Mouse (Mus musculus) heart, embryonic 14.5 days (tissue): ENCODE results near the gene Atxn7l3. TPM values are rescaled to one million over a fixed set of nuclear protein-coding genes. Genes with fewer than 3 reads are reported as not detected.

Experiments used
- ATAC-seq: fragments of 200-750 bp; cut with Nextera tagmentation; 2 replicates; pipeline ENCODE4 v1.8.0; 2017; ENCODE audit warnings: low read depth, moderate TSS enrichment; ENCODE audit not compliant: insufficient number of reproducible peaks, insufficient read depth, low FRiP score
- H3K27ac ChIP-seq, 2 experiments: fragments of 200-500 bp in 1 of 2; fragments of 300-500 bp in 1 of 2; sonication (generic) in 1 of 2; replicated peaks in 1 of 2; 2 replicates each; pipeline ENCODE4 v1.5.1; 2012 to 2014; ENCODE audit warnings: low read depth in 2 of 2, low read length in 2 of 2, control low read depth in 1 of 2, mild to moderate bottlenecking in 1 of 2, mixed read lengths in 1 of 2; ENCODE audit not compliant: control insufficient read depth in 1 of 2, insufficient read depth in 1 of 2
- H3K27me3 ChIP-seq: fragments of 300-500 bp; sonication (generic); 2 replicates; pipeline ENCODE4 v1.6.1; 2014; ENCODE audit warnings: mild to moderate bottlenecking, low read length, control low read depth; ENCODE audit not compliant: control insufficient read depth, insufficient read depth
- H3K36me3 ChIP-seq: fragments of 300-500 bp; sonication (generic); 2 replicates; pipeline ENCODE4 v1.6.1; 2014; ENCODE audit warnings: mild to moderate bottlenecking, control low read depth, low read length, mixed read lengths; ENCODE audit not compliant: control insufficient read depth, insufficient read depth
- H3K4me1 ChIP-seq, 2 experiments: fragments of 200-500 bp in 1 of 2; fragments of 300-500 bp in 1 of 2; sonication (generic) in 1 of 2; 2 replicates each; pipeline ENCODE4 v1.6.1; 2012 to 2014; ENCODE audit warnings: low read length in 2 of 2, control low read depth in 1 of 2, mixed read lengths in 1 of 2; ENCODE audit not compliant: control insufficient read depth in 2 of 2, insufficient read depth in 2 of 2
- H3K4me2 ChIP-seq: fragments of 300-500 bp; sonication (generic); 2 replicates; pipeline ENCODE4 v1.6.1; 2014; ENCODE audit warnings: mild to moderate bottlenecking, low read length
- H3K4me3 ChIP-seq, 2 experiments: fragments of 200-500 bp in 1 of 2; fragments of 300-500 bp in 1 of 2; sonication (generic) in 1 of 2; 2 replicates each; pipeline ENCODE4 v1.5.1; 2012 to 2014; ENCODE audit warnings: low read length in 2 of 2, mild to moderate bottlenecking in 2 of 2, control low read depth in 1 of 2, low read depth in 1 of 2, moderate library complexity in 1 of 2; ENCODE audit not compliant: control insufficient read depth in 1 of 2, insufficient read depth in 1 of 2
- H3K9ac ChIP-seq: fragments of 300-500 bp; sonication (generic); 2 replicates; pipeline ENCODE4 v1.6.1; 2014; ENCODE audit warnings: mild to moderate bottlenecking, low read length
- H3K9me3 ChIP-seq: fragments of 300-500 bp; sonication (generic); 2 replicates; pipeline ENCODE4 v1.6.1; 2016; ENCODE audit warnings: low read length, control low read depth; ENCODE audit not compliant: control insufficient read depth
- WGBS: fragments of 180-500 bp; shearing (Covaris S2); extraction: QIAGEN DNeasy Blood & Tissue Kit; methylation state at CpG from one replicate; pipeline ENCODE4 v1.1.7; 2014; 5-methylcytosine and 5-hydroxymethylcytosine counted together
- polyA plus RNA-seq: library from polyadenylated mRNA; unstranded; fragments of >200 nt; fragmentation: Nextera tagmentation; extraction: Ambion mirVana; gene quantifications from 2 replicates; pipeline ENCODE4 v1.2.1, GENCODE M21; 2014

The Atxn7l3 gene
- polyA plus RNA-seq, 1 experiment from 2014 or later, result 10.6 TPM

DNA sequence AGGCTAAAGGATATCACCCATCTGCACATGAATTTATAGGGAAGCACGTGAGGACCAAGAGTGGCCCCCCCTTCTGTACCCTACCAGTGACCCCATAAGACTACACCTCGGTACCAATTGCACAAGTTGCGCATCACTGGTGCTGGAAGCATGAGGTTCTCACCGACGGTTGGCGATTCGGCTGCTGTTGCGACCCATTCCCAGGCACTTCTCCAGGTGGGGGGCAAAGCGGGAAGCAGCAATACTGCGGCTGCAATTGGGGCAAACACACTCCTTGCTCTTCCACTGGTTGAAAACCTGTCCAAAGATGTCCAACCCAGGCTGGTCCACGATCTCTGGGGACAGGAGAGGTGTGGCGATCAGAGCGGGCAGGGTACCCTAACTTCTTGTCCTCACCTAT lies 2.5 kb downstream of the Atxn7l3 start:
- H3K9ac ChIP-seq, result no peak overlapping the region
- 93% methylated on average over 13 of the region's 13 CpGs for WGBS
- no peak for ATAC-seq
- no peak overlapping the region for H3K4me3 ChIP-seq
- no peaks in the 10 kb centered on the region for H3K27me3 ChIP-seq
- H3K4me2 ChIP-seq, result no peak overlapping the region
- H3K4me1 ChIP-seq, result peaks cover 8 to 20% of the 10 kb centered on the region in 2 experiments; a peak in 3 of 4 replicates
- no peak overlapping the region for H3K27ac ChIP-seq
- no peaks in the 10 kb centered on the region for H3K9me3 ChIP-seq
- peaks cover 60% of the 10 kb centered on the region for H3K36me3 ChIP-seq

DNA sequence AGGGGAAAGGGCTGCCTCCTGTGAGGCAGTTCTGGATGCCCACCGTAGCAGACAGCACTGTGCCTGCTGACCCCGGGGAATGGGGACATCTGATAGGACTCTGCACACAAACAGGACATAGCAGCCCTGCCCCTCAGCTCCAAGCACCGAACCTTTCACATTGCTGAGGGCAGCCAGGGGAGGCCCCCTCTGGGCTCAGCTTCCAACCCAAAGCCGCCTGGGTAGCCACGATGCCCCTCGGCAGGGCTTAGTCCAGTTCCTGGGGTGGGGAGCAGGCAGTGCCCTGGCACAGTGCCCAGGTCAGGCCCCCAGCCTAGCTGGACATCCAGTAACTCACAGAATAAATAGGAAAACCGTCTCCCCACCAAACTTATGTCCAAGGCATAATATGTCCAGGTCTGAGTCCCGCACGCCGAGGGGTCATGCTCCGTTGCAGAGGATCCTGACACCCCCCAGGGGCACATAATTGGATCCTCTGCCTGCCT lies 5.3 kb downstream of the Atxn7l3 start:
- no peak overlapping the region for H3K27ac ChIP-seq
- no peaks in the 10 kb centered on the region for H3K9me3 ChIP-seq
- peaks cover 8 to 19% of the 10 kb centered on the region in 2 experiments; a peak in 3 of 4 replicates for H3K4me1 ChIP-seq
- WGBS, result 85% methylated on average over 11 of the region's 11 CpGs
- H3K27me3 ChIP-seq, result no peaks in the 10 kb centered on the region
- H3K36me3 ChIP-seq, result peaks cover 80% of the 10 kb centered on the region
- no peak overlapping the region for H3K4me2 ChIP-seq
- H3K9ac ChIP-seq, result no peak overlapping the region
- no peak overlapping the region for H3K4me3 ChIP-seq
- no peak for ATAC-seq

DNA sequence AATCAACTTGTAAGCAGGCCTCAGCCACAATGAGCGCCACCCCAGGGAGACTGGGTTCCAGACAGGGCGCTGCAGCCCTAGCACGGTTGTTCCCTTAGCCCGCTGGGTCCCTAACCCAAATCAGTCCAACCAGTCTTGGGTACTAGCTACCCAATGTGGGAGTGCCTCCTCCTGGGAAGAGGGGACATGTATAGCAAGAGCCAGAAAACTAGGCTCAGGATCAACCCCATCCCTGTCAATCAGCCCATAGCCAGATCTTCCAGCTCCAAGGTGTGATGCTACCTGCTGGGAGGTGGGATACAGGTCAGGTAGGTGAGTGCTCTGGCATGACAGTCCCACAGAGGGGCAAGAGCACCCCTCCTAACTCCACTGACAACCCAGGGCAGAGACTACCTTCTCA lies 6.3 kb downstream of the Atxn7l3 start:
- WGBS, result 92% methylated on average over 4 of the region's 4 CpGs
- Histone ChIP-seq H3K9ac (no peak overlapping the region; the same call in 1 of the 2 replicates), H3K27ac (no peak overlapping the region), H3K36me3 (peaks cover 80% of the 10 kb centered on the region), H3K4me2 (no peak overlapping the region), H3K27me3 (no peaks in the 10 kb centered on the region), H3K4me1 (peaks cover 7 to 21% of the 10 kb centered on the region in 2 experiments; a peak in 3 of 4 replicates), H3K4me3 (no peak overlapping the region), H3K9me3 (no peaks in the 10 kb centered on the region)
- ATAC-seq, result no peak

DNA sequence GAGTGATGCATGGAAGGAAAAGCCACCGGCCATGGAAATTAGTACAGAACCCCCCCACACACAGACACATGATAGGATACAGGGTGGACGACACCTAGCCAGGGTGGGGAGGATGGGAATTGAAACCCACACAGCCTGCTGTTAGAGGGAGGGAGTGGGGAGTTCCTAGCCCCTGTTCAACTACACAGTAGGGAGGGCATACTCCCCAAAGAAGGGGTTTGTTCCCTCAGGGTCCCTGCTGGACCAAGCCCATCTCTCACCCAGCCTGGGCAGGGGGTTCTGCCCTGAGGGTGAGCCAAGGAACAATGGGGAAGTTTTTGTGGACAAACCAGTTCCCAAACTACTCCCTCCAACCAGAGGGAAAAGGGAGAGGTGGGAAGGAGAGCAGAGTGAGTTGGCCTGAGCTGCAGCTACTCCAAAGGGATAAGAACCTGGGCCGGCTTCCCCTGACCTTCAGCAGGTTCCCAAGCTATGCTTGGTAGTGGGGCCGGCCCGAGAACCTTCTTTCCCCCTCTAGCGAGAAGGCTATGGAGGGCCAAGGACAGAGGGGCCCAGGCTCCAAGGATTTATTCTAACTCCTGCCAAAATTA lies 6.8 kb downstream of the Atxn7l3 start:
- Histone ChIP-seq H3K9ac (no peak overlapping the region), H3K27ac (no peak overlapping the region), H3K36me3 (peaks cover 76% of the 10 kb centered on the region), H3K4me1 (peaks cover 1 to 16% of the 10 kb centered on the region in 2 experiments; a peak in 3 of 4 replicates), H3K9me3 (no peaks in the 10 kb centered on the region), H3K4me3 (no peak overlapping the region), H3K4me2 (no peak overlapping the region), H3K27me3 (no peaks in the 10 kb centered on the region)
- ATAC-seq, result no peak
- WGBS, result 64% methylated on average over 6 of the region's 6 CpGs

DNA sequence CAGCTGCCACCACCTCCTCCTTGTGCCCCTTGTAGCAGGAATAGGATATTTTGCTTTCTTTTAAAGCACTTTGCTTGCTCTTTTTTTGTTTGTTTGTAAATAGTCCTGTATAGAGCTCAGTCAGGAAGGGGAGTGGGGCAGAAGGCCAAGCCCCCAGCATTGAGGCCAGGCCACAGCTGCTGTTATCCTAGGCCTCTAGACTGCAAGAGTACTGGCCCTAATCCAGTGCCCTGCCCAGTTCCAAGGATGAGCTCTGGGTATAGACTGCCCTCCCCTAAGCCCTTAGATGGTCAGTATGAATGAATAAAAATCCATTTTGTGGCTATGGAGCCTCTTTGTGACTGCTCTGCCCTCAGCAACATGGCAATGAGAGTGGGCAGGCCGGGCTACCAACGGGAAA lies 7.5 kb downstream of the Atxn7l3 start:
- H3K9ac ChIP-seq, result no peak overlapping the region
- no peak overlapping the region for H3K4me2 ChIP-seq
- no peaks in the 10 kb centered on the region for H3K9me3 ChIP-seq
- H3K4me1 ChIP-seq, result peaks cover 0 to 12% of the 10 kb centered on the region in 2 experiments; a peak in 2 of 4 replicates
- no peak overlapping the region for H3K27ac ChIP-seq
- H3K27me3 ChIP-seq, result no peaks in the 10 kb centered on the region
- H3K36me3 ChIP-seq, result peaks cover 69% of the 10 kb centered on the region
- ATAC-seq, result no peak
- WGBS, result 77% methylated on average over 2 of the region's 2 CpGs
- H3K4me3 ChIP-seq, result no peak overlapping the region

DNA sequence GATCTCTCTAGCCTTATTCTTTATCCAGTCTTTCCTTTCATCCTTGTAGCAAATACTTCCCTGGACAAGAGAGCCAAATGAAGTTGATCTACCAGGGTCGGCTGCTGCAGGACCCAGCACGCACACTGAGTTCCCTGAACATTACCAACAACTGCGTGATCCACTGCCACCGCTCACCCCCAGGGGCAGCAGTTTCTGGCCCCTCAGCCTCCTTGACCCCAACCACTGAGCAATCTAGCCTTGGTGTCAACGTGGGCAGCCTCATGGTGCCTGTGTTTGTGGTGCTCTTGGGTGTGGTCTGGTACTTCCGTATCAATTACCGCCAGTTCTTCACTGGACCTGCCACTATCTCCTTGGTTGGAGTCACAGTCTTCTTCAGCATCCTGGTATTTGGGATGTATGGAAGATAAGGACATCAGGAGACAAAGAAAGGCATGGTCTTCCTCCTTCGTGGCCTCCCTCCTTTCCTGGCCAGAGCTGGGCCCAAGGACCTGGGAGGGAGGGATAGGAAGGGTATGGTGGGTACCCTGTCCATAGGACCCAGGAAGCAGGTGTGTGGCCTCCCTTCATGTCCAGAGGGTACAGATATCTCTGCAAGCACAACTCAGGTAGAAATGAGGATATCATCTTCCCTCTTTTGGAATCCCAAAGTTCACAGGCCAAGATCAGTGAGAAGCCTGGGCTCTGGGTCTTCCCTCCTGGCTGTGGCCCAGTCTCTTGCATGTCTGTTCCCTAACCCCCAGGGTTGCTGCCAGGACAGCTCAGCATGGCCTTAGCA lies 8.2 kb downstream of the Atxn7l3 start:
- Histone ChIP-seq H3K27me3 (no peaks in the 10 kb centered on the region), H3K4me3 (no peak overlapping the region), H3K4me1 (peaks cover 0 to 12% of the 10 kb centered on the region in 2 experiments; a peak in 2 of 4 replicates), H3K9me3 (no peaks in the 10 kb centered on the region), H3K4me2 (no peak overlapping the region), H3K36me3 (peaks cover 62% of the 10 kb centered on the region), H3K9ac (no peak overlapping the region), H3K27ac (no peak overlapping the region)
- ATAC-seq, result no peak
- 81% methylated on average over 8 of the region's 8 CpGs for WGBS

DNA sequence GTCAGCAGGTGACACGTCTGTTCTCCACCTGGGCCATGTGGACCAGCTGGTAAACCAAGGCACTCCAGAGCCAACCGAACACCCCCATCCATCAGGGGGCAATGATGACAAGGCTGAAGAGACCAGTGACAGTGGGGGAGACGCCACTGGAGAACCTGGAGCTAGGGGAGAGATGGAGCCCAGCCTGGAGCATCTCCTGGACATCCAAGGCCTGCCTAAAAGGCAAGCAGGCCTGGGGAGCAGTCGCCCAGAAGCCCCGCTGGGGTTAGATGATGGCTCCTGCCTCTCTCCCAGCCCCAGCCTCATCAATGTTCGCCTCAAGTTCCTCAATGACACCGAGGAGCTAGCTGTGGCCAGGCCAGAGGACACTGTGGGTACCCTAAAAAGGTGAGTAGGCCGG lies 8.9 kb downstream of the Atxn7l3 start:
- no peak overlapping the region for H3K4me3 ChIP-seq
- H3K36me3 ChIP-seq, result peaks cover 55% of the 10 kb centered on the region
- H3K4me2 ChIP-seq, result no peak overlapping the region
- WGBS, result 91% methylated on average over 8 of the region's 8 CpGs
- peaks cover 0 to 12% of the 10 kb centered on the region in 2 experiments; a peak in 2 of 4 replicates for H3K4me1 ChIP-seq
- H3K27me3 ChIP-seq, result no peaks in the 10 kb centered on the region
- H3K9ac ChIP-seq, result no peak overlapping the region
- no peak overlapping the region for H3K27ac ChIP-seq
- H3K9me3 ChIP-seq, result no peaks in the 10 kb centered on the region
- no peak for ATAC-seq
